Mouse (Mus musculus) adrenal gland, adult 2 months (tissue): ENCODE results near the gene Fam208b. TPM values are rescaled to one million over a fixed set of nuclear protein-coding genes. Genes with fewer than 3 reads are reported as not detected.
A peak's percentile ranks its signal among the peaks of the same experiment; 100 is the strongest.

ENCODE experiments used
- DNase-seq: peaks from one replicate; pipeline ENCODE4 v3.0.0; 2021
- long read RNA-seq: library from polyadenylated mRNA; stranded (forward); transcript quantifications from one replicate; pipeline ENCODE4 v2.0.0, GENCODE M21; 2021
- polyA plus RNA-seq: library from polyadenylated mRNA; depleted of rRNA; stranded (reverse); fragments of >200 nt; gene quantifications from 2 replicates; pipeline ENCODE4 v1.2.3, GENCODE M21; 2012; rRNA removed
- total RNA-seq, 2 experiments: library from RNA; stranded (reverse); gene quantifications; 2 replicates each; pipeline ENCODE4 v1.2.3; 2021

Fam208b gene
- total RNA-seq (10 to 100 TPM; 16.9 to 29.0 TPM), polyA plus RNA-seq (0.88 and 1.4 TPM in 2 replicates)
- long read RNA-seq, partial matches to known transcripts = 1 of 1 reads
- long read RNA-seq, other reads (novel, unspliced or antisense) = 0 of 1 reads

GRCm38 (mm10) chr13:3610795-3611438 lies at the start of gene Fam208b:
Gene Fam208b, minus strand, starts transcription at chr13:3611108.
- peak; percentile 99 for DNase-seq

- no peak for DNase-seq
These were observed 48.6 kb upstream of the Fam208b start for GRCm38 (mm10) chr13:3659163-3660160.

- DNase-seq = no peak
These were observed 43.5 kb upstream of the Fam208b start for GRCm38 (mm10) chr13:3654432-3654831.

- no peak for DNase-seq
These were observed 39.7 kb upstream of the Fam208b start for GRCm38 (mm10) chr13:3650569-3650968.

- no peak for DNase-seq
These were observed 35.7 kb upstream of the Fam208b start for GRCm38 (mm10) chr13:3646566-3646965.

DNA sequence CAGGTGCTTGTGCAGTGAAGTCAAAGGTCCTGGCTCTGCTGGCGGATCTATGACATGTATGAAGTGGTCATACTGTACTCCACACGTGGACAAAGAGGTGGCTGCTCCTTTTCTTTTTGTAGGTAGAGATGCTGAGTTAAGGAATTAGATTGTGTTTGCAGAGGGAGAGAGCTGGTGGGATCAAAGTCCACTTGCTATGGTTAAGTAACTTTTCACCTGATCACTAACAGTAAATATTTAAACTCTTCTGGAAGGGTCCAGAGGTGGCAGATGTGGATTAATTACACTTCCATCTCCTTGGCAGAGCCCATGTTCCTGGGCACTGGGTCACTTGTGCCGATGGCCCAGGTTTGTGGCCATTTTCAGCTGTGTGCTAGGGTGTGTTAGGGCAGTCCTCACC lies 35.0 kb upstream of the Fam208b start:
- DNase-seq = no peak

DNA sequence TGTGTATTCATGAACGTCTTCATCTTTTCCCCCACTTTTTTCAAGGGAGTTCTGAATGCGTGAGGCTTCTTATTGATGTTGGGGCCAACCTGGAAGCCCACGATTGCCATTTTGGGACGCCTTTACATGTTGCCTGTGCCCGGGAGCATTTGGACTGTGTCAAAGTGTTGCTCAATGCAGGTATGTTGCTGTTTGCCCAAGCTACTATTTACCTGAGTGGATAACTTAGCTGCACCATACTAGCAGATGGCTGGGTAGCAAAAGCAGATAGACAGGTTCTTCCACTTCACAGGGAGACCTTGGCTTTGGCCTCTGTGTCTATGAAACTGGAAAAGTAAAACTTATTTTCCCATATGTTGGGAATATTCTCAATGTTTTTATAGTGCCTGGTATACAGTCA lies 34.0 kb upstream of the Fam208b start:
- DNase-seq = no peak

- DNase-seq = no peak
These were observed 31.6 kb upstream of the Fam208b start for GRCm38 (mm10) chr13:3642538-3642937.

GRCm38 (mm10) chr13:3642049-3642448 lies 31.1 kb upstream of the Fam208b start:
- no peak for DNase-seq

DNA sequence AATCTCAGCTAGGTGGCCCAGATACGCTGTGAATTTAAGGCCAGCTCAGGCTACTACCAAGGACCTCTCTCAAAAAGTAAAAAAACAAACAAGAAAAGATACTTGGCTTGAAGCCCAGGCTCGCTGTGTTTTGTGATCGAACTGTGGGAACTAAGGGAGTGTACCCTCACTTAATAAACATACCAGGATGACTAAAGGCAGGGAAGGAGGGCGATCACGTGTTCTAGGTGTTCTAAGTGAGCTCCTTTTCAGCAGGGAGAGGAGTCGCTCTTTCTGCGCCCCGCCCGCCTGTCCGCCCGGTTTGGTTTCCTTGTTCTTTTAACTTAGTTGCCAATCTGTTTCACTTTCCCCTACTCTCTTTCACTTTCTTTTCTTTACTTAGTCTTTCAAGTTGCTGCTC lies 25.9 kb upstream of the Fam208b start:
- DNase-seq = peak; percentile 28

- no peak for DNase-seq
These were observed 24.2 kb upstream of the Fam208b start for GRCm38 (mm10) chr13:3635076-3635475.

DNA sequence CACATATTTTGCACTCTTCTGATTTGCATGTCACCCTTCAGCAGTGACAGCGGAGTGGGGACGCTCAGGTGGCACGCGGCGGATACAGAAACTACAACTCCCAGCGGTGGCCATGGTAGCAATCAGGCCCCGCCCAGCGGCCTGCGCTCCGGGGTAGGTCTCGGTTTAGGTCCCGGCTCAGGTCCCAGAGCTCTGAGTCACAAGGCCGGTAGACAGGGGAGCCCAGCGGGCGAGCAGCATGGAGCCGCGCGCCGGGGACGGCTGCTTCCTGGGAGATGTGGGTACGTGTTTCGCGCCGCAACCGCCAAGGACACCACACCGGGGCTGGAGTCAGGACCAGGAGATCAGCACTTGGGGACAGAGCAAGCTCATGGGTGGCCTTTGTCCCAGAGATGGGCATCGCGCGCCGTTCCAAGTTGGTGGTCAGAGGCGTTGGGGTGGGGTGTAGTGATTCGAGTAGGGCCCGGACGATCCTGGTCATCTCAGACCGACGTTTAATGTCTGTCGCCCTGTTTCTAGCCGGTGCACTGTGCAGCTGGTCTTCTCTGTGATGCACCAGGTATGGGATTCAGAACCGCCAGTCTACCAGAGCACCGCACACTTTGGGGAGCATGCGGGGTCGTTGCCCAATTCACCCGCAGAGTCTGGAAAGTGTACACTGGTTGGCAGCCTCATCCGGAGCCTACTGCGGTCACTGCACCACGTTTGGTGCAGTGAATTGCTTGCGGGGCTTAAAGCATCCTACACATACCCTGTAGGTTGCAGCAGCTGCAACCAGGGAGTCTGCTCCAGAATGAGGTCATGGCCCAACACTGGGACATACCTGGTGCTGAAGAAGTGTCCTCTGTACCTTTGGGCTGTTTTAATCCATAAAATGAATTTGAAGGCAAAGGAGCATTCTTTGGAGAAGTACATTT lies 23.2 kb upstream of the Fam208b start, which contains the start of gene Asb13:
Gene Asb13 (plus strand): TSS at position 138 of the 917 bp plus-strand sequence.
- DNase-seq = peak; percentile 95

- DNase-seq = no peak
These were observed 22.2 kb upstream of the Fam208b start for GRCm38 (mm10) chr13:3633131-3633530.

GRCm38 (mm10) chr13:3632551-3632950 lies 21.6 kb upstream of the Fam208b start:
- DNase-seq = no peak

DNA sequence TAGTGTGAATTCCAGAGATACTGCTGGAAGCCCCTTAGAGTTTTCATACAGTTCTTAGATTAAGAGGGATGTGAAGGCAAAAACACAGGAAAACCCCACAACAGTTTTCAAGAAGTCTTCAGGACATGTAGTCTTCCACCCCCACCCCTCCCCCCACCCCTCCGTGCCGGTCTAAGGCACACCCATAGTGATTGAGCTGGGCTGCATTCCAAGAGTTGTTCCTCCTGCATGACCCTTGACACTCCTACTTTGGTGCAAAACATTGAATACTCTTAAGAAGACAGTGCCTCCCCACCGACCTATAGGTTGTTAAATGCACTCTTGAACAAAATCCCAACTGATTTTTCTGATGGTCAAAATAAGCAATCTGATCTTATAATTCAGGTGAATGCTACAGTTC lies 17.2 kb upstream of the Fam208b start:
- DNase-seq = no peak

GRCm38 (mm10) chr13:3627139-3627538 lies 16.2 kb upstream of the Fam208b start:
- no peak for DNase-seq

- DNase-seq = peak; percentile 52
These were observed 652 bp downstream of the Fam208b start for GRCm38 (mm10) chr13:3610118-3610794.

DNA sequence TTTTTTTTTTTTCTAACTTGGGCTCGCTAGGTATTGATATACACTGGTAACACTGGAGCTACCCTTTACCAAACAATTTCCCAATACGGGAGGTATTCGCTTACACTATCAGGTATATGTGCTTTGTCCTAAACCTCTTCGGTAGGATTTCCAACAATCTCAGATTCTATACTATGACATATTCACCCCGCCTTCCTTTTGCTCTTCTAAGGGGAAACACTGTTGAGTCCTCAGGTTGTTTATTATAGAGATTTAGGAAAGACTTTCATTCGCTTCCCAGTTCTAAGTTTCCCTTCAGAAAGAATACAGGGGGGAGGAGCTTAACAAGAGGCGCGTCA lies 1.2 kb downstream of the Fam208b start:
- no peak for DNase-seq

DNA sequence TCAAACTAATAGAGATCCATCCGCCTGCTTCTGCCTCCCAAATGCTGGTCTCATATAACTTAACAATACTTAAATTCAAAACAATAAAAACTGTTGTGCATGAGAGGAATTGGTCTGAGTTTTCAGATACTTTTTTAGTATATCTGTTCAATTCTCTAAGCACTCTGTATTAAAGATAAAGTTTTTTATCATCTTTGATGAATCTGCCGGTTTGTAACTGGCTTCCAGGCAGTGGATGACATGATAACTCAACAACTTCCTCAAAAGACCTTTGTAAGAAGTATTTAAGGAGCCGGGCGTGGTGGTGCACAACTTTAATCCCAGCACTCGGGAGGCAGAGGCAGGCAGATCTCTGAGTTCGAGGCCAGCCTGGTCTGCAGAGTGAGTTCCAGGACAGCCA lies 14.7 kb downstream of the Fam208b start:
- DNase-seq = no peak

GRCm38 (mm10) chr13:3594311-3594710 lies 16.6 kb downstream of the Fam208b start:
- DNase-seq = no peak

- DNase-seq = no peak
These were observed 20.1 kb downstream of the Fam208b start for GRCm38 (mm10) chr13:3590789-3591188.
